Mouse (Mus musculus) B cell, adult 67 days (primary cell): ENCODE results near the gene Tph1. TPM values are rescaled to one million over a fixed set of nuclear protein-coding genes. Genes with fewer than 3 reads are reported as not detected.

ENCODE experiments used
- total RNA-seq, 2 experiments: library from RNA; stranded (reverse); gene quantifications; 4 replicates each; pipeline ENCODE4 v1.2.4; 2023

Gene Tph1
- not detected for total RNA-seq

GRCm38 (mm10) chr7:46672160-46672672 lies at the start of gene Tph1:
Gene Tph1, minus strand, starts transcription at chr7:46672537.

GRCm38 (mm10) chr7:46715600-46715999 lies 43.3 kb upstream of the Tph1 start, which contains the start of gene Saa3:
Gene Saa3, minus strand, starts transcription at chr7:46715700.

GRCm38 (mm10) chr7:46710390-46710844 lies 38.1 kb upstream of the Tph1 start, which contains the start of gene Saal1:
Gene Saal1, minus strand, starts transcription at chr7:46710680.

GRCm38 (mm10) chr7:46639692-46640031 lies 32.7 kb downstream of the Tph1 start, which contains the start of gene Sergef:
Gene Sergef, minus strand, starts transcription at chr7:46639807.

Other genes with a start within 250 kb of the Tph1 start
- 10 to 100 TPM; 27.2 to 28.7 TPM for gene Sergef, start 32.7 kb downstream of the Tph1 start, total RNA-seq
- 10 to 100 TPM; 13.6 to 17.0 TPM for gene Saal1, start 38.1 kb upstream of the Tph1 start, total RNA-seq
- under 1 TPM in 1 of 2 experiments, not detected in 1; 0.24 TPM for gene Saa3, start 43.2 kb upstream of the Tph1 start, total RNA-seq
- gene Saa4, start 60.1 kb upstream of the Tph1 start, total RNA-seq, result not detected
- not detected for gene Saa1, start 70.4 kb upstream of the Tph1 start, total RNA-seq
- not detected for gene Saa2, start 79.3 kb upstream of the Tph1 start, total RNA-seq
- 10 to 100 TPM; 59.6 to 64.3 TPM for gene Hps5, start 123.5 kb upstream of the Tph1 start, total RNA-seq
- 10 to 100 TPM; 55.1 to 61.9 TPM for gene Gtf2h1, start 123.6 kb upstream of the Tph1 start, total RNA-seq
- gene Ldha, start 168.9 kb upstream of the Tph1 start, total RNA-seq, result 100 to 1,000 TPM; 159 to 161 TPM
- gene Ldhc, start 188.7 kb upstream of the Tph1 start, total RNA-seq, result not detected
- gene Tsg101, start 247.4 kb upstream of the Tph1 start, total RNA-seq, result 10 to 100 TPM; 58.6 to 68.4 TPM